Mouse (Mus musculus) stomach, postnatal 0 days (tissue): ENCODE data around the gene Phc3.

Source experiments
- CTCF ChIP-seq: IDR thresholded peaks from 2 replicates; pipeline ENCODE4 v1.5.1; 2016; ENCODE audit warnings: antibody characterized with exemption, low read depth, mild to moderate bottlenecking, moderate library complexity
- EP300 ChIP-seq: optimal IDR thresholded peaks from 2 replicates; pipeline ENCODE3; 2016; ENCODE audit warnings: antibody characterized with exemption

DNA sequence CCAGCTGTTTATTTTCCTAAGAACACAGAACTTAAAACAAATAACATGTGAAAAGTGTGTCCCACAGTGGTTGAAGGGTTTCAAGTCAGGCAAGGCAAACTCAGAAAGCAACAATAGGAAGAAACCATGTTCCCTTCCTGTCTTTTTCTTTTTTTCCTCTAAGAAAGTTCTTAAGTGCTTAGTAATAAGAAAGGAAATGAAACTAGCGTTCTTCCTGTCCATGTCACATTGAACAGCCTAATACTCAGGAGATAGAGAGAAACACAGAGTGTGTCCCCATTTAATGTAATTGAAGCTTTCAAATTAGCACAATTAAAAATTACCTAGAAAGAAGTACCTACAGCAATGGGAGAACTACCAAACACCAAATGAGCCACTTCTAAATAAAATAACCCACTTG lies 64.6 kb downstream of the Phc3 start:
- TF ChIP-seq CTCF: no peak
- TF ChIP-seq EP300: no peak
